Mouse (Mus musculus) lung, postnatal 14 days (tissue): ENCODE results near the gene Vmn2r56.
A peak's percentile ranks its signal among the peaks of the same experiment; 100 is the strongest.
"Not testable (repeated sequence)": the region's sequence is repeated elsewhere in the genome, so short reads cannot be mapped to it uniquely, and the experiment has no call there.

Experiments
- DNase-seq: peaks from one replicate; pipeline ENCODE4 v3.0.0; 2021

Gene Vmn2r56

GRCm38 (mm10) chr7:12734904-12735303, at the start of gene Vmn2r56:
Gene Vmn2r56, minus strand, starts transcription at chr7:12735004.
- no peak for DNase-seq

- DNase-seq: peak; percentile 74
Observed at GRCm38 (mm10) chr7:12780151-12780830, 45.5 kb upstream of the Vmn2r56 start.

GRCm38 (mm10) chr7:12779782-12780150, 45.0 kb upstream of the Vmn2r56 start:
- no peak for DNase-seq

GRCm38 (mm10) chr7:12779141-12779540, 44.3 kb upstream of the Vmn2r56 start:
- no peak for DNase-seq

- DNase-seq: peak; percentile 2
Observed at GRCm38 (mm10) chr7:12774606-12775005, 39.8 kb upstream of the Vmn2r56 start.

GRCm38 (mm10) chr7:12774111-12774510, 39.3 kb upstream of the Vmn2r56 start:
- DNase-seq: no peak

GRCm38 (mm10) chr7:12749431-12750198, 14.8 kb upstream of the Vmn2r56 start:
- DNase-seq: no peak

- not testable (repeated sequence) for DNase-seq
Observed at GRCm38 (mm10) chr7:12684903-12685302, 49.9 kb downstream of the Vmn2r56 start, which contains the start of gene Vmn2r55. Gene Vmn2r55, minus strand, starts transcription at chr7:12685003.

- DNase-seq: not testable (repeated sequence)
Observed at GRCm38 (mm10) chr7:12640219-12640618, 94.6 kb downstream of the Vmn2r56 start, which contains the start of gene Vmn2r54. Gene Vmn2r54, minus strand, starts transcription at chr7:12640319.
